Mouse (Mus musculus) forebrain, embryonic 14.5 days (tissue): Measurements from ENCODE around the gene Atp1a3. TPM values are rescaled to one million over a fixed set of nuclear protein-coding genes. Genes with fewer than 3 reads are reported as not detected.

Source experiments
- ATAC-seq: fragments of 200-750 bp; cut with Nextera tagmentation; 2 replicates; pipeline ENCODE4 v1.8.0; 2017; ENCODE audit warnings: mild to moderate bottlenecking, moderate library complexity
- DNase-seq: peaks from one replicate; pipeline ENCODE4 v3.0.0-alpha.2; 2015; ENCODE audit warnings: low spot score
- H3K27ac ChIP-seq: fragments of 300-500 bp; sonication (generic); 2 replicates; pipeline ENCODE4 v1.5.1; 2014; ENCODE audit warnings: low read depth, mild to moderate bottlenecking, control low read depth, low read length, moderate library complexity
- H3K27me3 ChIP-seq: fragments of 300-500 bp; sonication (generic); replicated peaks from 2 replicates; pipeline ENCODE4 v1.6.1; 2014; ENCODE audit warnings: low read length, control low read depth, mixed read lengths; ENCODE audit not compliant: control insufficient read depth, insufficient read depth
- H3K36me3 ChIP-seq: fragments of 300-500 bp; sonication (generic); 2 replicates; pipeline ENCODE4 v1.6.1; 2014; ENCODE audit warnings: low read length, control low read depth; ENCODE audit not compliant: control insufficient read depth, insufficient read depth
- H3K4me1 ChIP-seq: fragments of 300-500 bp; sonication (generic); 2 replicates; pipeline ENCODE4 v1.6.1; 2014; ENCODE audit warnings: antibody characterized with exemption, low read length, control low read depth; ENCODE audit not compliant: control insufficient read depth, insufficient read depth
- H3K4me2 ChIP-seq: fragments of 300-500 bp; sonication (generic); 2 replicates; pipeline ENCODE4 v1.6.1; 2014; ENCODE audit warnings: mild to moderate bottlenecking, control low read depth, low read length
- H3K4me3 ChIP-seq: fragments of 300-500 bp; sonication (generic); 2 replicates; pipeline ENCODE4 v1.5.1; 2014; ENCODE audit warnings: low read depth, low read length, control low read depth
- H3K9ac ChIP-seq: fragments of 300-500 bp; sonication (generic); 2 replicates; pipeline ENCODE4 v1.6.1; 2014; ENCODE audit warnings: mild to moderate bottlenecking, low read length, control low read depth, moderate library complexity
- H3K9me3 ChIP-seq: fragments of 300-500 bp; sonication (generic); replicated peaks from 2 replicates; pipeline ENCODE4 v1.6.1; 2016; ENCODE audit warnings: low read length, control low read depth, mixed read lengths; ENCODE audit not compliant: control insufficient read depth
- WGBS: fragments of 180-500 bp; shearing (Covaris S2); extraction: QIAGEN DNeasy Blood & Tissue Kit; methylation state at CpG from one replicate; pipeline ENCODE4 v1.1.7; 2014; 5-methylcytosine and 5-hydroxymethylcytosine counted together
- polyA plus RNA-seq: library from polyadenylated mRNA; unstranded; fragments of >200 nt; fragmentation: Nextera tagmentation; extraction: Ambion mirVana; gene quantifications from 2 replicates; pipeline ENCODE4 v1.2.1, GENCODE M21; 2014

Gene Atp1a3
- polyA plus RNA-seq, 1 experiment from 2014 or later = 122 TPM

DNA sequence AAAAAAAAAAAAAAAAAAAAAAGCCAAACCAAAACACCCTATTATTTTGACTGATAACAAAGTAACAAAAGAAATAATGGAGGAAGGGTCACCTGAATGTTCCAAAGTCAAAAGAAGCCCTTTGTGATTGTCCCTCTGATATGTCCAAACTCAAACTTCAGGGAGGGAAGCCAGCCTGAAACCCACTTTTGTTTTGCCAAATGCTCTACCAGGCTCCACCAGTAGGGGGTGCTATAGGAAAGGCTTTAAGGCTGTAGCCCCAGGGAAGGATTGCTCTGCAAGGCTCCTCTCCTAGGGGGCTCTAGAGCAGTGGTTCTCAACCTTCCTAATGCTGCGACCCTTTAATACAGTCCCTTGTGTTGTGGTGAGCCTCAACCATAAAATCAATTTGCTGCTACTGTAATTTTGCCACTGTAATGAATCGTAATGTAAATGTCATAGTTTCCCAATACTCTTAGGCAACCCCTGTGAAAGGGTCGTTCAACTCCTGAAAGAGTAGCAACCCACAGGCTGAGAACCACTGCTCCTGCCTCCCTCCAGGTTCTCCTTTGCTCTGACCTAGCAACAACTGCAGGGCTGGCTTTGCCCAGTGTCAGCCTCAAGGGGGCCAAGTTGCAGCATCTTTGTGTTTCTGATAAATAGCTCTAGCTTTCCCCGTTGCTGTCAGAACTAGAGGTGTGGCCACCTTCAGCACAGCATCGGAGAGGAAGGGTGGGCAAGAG lies 24.4 kb upstream of the Atp1a3 start:
- Histone ChIP-seq H3K36me3 (peaks cover 57% of the 10 kb centered on the region), H3K4me2 (no peak overlapping the region), H3K4me1 (no peaks in the 10 kb centered on the region), H3K4me3 (no peak overlapping the region), H3K9ac (no peak overlapping the region), H3K27me3 (no peaks in the 10 kb centered on the region), H3K27ac (no peak overlapping the region), H3K9me3 (no peaks in the 10 kb centered on the region)
- ATAC-seq (peak; percentile 60; the same call in 1 of the 2 replicates), DNase-seq (peak; percentile 88)
- WGBS = 54% methylated on average over 5 of the region's 5 CpGs

DNA sequence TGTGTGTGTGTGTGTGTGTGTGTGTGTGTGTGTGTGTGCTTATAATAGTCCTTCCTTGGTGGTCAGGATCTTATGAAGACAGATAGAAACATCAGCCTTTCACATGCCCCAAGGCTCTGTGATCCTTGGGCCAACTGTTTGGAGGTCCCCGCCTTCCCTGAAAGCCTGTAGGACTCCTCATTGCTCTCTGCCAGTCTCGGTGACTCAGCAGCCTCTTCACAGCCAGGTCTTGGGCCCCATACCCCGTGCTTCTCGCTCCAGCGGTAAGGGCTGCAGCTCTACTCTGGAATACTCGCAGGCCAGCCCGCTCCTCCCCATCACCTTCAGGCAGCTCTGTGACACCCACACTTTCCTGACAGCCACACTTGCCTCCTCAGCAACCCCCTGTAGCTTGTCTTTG lies 20.7 kb upstream of the Atp1a3 start:
- Histone ChIP-seq H3K27ac (no peak overlapping the region), H3K27me3 (no peaks in the 10 kb centered on the region), H3K36me3 (peaks cover 56% of the 10 kb centered on the region), H3K4me2 (no peak overlapping the region), H3K4me3 (no peak overlapping the region), H3K9me3 (no peaks in the 10 kb centered on the region), H3K4me1 (no peaks in the 10 kb centered on the region), H3K9ac (no peak overlapping the region)
- no peak for DNase-seq
- no peak for ATAC-seq
- WGBS = 71% methylated on average over 7 of the region's 7 CpGs

DNA sequence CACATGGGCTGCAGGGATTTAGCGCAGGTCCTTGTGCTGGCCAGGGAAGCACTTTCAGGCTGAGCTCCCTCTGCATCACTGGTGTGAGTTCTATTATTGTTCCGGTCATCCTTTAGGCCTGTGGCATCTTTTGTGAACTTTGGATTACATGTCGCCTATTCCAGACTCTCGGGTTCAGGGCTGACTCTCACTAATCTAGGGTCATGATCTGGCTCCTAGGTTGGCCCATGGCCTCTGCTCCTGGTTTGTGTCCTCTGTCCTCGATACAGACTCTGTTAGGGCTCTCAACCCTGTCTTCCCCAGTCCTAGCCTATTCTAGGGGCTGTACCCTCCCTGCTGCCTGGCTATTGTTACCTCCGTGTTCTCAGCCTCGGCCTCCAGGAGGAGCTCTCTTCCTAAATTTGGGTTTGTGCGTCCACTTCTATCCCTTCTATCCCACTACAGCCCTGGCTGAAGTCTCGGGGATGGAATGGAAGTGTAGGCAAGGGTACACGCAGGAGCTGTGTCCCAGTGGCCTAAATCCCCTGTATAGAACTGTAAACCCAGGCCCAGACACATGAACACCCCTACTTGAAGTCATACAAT lies 20.2 kb upstream of the Atp1a3 start:
- ATAC-seq (no peak), DNase-seq (no peak)
- H3K9me3 ChIP-seq = no peaks in the 10 kb centered on the region
- H3K9ac ChIP-seq = no peak overlapping the region
- H3K36me3 ChIP-seq = peaks cover 61% of the 10 kb centered on the region
- H3K27me3 ChIP-seq = no peaks in the 10 kb centered on the region
- H3K4me1 ChIP-seq = no peaks in the 10 kb centered on the region
- no peak overlapping the region for H3K27ac ChIP-seq
- no peak overlapping the region for H3K4me2 ChIP-seq
- WGBS = 57% methylated on average over 10 of the region's 10 CpGs
- no peak overlapping the region for H3K4me3 ChIP-seq

DNA sequence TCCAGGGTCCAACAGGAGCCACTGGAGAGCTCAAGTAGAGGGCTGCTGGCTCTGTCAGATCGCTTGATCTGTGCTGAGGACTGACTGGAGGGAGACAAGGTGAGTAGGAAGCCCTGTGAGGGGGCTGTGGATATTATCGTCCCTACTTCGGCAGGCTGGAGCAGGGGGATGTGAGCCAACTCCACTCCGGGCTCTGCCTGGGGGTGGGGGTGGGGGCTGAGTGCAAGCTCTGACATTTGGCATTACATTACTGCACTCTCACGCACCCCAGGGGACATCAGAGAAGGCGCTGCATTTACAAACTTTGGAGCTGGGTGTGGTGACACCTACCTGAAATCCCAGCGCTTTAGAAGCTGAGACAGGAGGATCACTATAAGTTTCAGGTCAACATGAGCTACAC lies 5.8 kb upstream of the Atp1a3 start:
- no peak overlapping the region for H3K4me3 ChIP-seq
- no peak overlapping the region for H3K27ac ChIP-seq
- no peak overlapping the region for H3K9ac ChIP-seq
- 79% methylated on average over 7 of the region's 7 CpGs for WGBS
- ATAC-seq = no peak
- no peak overlapping the region for H3K4me2 ChIP-seq
- H3K27me3 ChIP-seq = peaks cover 17% of the 10 kb centered on the region; the same call in 1 of the 2 replicates
- H3K36me3 ChIP-seq = peaks cover 44% of the 10 kb centered on the region
- no peaks in the 10 kb centered on the region for H3K9me3 ChIP-seq
- peaks cover 38% of the 10 kb centered on the region for H3K4me1 ChIP-seq
- no peak for DNase-seq

DNA sequence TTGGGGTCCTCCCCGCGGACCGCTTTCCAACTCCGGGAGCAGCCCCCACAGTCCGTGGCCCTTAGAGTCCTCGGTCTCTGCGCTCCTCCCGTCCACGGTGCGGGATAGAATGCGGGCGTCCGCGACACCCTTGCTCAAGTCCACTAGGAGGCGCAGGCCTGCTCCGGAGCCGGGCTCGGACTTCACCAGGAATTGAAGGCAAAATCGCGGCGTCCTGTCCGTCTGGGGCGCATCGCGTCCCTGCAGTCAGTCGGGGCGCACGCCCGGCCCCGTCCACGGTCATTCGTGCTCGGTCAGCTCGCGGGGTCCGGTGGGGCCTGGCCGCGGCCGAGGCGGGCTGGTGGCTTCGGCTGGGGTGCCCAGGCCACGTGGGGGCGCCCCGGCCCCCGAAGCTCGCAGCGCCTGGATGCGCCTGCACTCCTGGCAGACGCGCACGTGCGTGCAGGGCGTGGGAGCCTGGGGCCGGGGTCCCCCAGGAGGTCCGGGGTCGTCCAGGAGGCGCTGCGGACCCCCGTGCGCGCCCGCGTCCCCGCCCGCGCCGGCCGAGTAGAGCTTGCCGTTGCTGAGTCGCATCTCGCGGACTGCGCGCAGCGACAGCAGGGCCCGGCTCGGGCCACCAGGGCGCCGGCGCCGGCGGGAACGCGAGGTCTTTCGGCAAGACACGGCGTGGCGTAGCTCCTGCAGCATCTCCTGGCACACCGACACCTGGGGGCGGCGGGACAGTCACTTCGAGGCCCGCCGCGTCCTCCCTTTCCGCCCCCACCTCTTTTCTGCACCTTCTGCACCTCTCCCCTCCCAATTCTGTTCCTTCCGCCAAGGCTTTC lies 4.5 kb upstream of the Atp1a3 start:
- peak overlapping the region; percentile 66 for H3K4me2 ChIP-seq
- H3K9ac ChIP-seq = peak overlapping the region; percentile 55
- H3K9me3 ChIP-seq = no peaks in the 10 kb centered on the region
- peaks cover 43% of the 10 kb centered on the region for H3K4me1 ChIP-seq
- H3K4me3 ChIP-seq = peak overlapping the region; percentile 25
- peak overlapping the region; percentile 93; the same call in 1 of the 2 replicates for H3K27ac ChIP-seq
- ATAC-seq (0 out of 2 replicates have a peak, but pooled peaks have one; percentile 4), DNase-seq (peak; percentile 67)
- WGBS = 2% methylated on average over 90 of the region's 97 CpGs
- H3K27me3 ChIP-seq = peaks cover 17% of the 10 kb centered on the region; the same call in 1 of the 2 replicates
- peaks cover 33% of the 10 kb centered on the region for H3K36me3 ChIP-seq

DNA sequence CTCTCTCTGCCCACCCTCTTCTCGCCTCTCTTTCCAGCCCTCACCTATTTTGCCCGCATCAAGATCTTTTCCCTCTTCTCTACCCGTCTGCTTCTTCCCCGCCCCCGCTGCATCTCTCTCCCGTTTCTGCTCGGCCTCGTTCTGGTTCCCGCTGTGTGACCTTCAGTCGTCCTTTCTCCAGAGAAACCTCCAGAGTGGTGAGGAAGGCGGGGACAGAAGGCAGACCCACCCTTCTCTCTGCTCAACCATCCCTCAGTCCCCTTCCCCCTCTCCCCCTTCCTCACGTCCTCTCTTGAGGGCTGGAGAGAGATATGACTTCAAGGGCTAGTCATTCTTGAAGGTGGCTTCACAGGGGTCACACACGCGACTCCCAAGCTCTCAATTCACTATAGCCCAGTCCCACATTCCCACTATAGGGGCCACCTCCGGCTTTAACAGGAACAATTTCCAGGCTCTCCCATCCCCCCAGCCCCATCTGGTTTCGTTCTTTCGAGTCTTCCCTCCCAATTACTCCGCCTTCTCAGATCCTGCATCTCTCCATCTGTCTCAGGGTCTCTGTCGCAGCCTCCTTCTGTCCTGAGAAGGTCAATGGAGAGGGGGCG lies 3.4 kb upstream of the Atp1a3 start:
- peaks cover 17% of the 10 kb centered on the region; the same call in 1 of the 2 replicates for H3K27me3 ChIP-seq
- peak overlapping the region; percentile 66 for H3K4me2 ChIP-seq
- H3K9me3 ChIP-seq = no peaks in the 10 kb centered on the region
- peak; percentile 80 for DNase-seq
- H3K4me3 ChIP-seq = peak overlapping the region; percentile 22
- peaks cover 22% of the 10 kb centered on the region for H3K36me3 ChIP-seq
- WGBS = 7% methylated on average over 20 of the region's 20 CpGs
- H3K9ac ChIP-seq = peak overlapping the region; percentile 64
- H3K4me1 ChIP-seq = peaks cover 43% of the 10 kb centered on the region
- ATAC-seq = peak; percentile 22
- H3K27ac ChIP-seq = peak overlapping the region; percentile 93

DNA sequence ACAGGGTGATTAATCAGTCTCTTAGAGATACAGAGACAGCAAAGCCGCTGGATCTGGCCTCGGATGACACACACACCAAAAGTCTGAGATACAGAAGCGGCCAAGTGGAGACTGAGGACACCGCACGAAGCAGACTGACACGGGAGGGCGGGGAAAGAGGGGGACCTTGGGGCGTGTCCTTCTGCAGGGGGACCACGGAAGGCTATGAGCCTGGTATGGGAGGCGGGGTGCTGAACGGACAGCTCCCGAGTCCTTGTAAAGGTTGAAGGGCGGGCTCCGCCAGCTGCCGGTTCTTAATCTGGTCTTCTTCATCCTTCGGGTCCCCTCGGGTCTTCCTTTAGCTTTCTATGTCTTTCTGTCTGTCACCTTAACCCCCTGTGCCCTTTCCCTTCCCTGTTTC lies 2.9 kb upstream of the Atp1a3 start:
- DNase-seq (peak; percentile 65), ATAC-seq (no peak)
- peak overlapping the region; percentile 22 for H3K4me3 ChIP-seq
- H3K9me3 ChIP-seq = no peaks in the 10 kb centered on the region
- peak overlapping the region; percentile 64 for H3K9ac ChIP-seq
- peaks cover 48% of the 10 kb centered on the region for H3K4me1 ChIP-seq
- H3K36me3 ChIP-seq = peaks cover 16% of the 10 kb centered on the region
- peak overlapping the region; percentile 93 for H3K27ac ChIP-seq
- WGBS = under 1% methylated on average over 14 of the region's 17 CpGs
- peak overlapping the region; percentile 66 for H3K4me2 ChIP-seq
- peaks cover 17% of the 10 kb centered on the region; the same call in 1 of the 2 replicates for H3K27me3 ChIP-seq

DNA sequence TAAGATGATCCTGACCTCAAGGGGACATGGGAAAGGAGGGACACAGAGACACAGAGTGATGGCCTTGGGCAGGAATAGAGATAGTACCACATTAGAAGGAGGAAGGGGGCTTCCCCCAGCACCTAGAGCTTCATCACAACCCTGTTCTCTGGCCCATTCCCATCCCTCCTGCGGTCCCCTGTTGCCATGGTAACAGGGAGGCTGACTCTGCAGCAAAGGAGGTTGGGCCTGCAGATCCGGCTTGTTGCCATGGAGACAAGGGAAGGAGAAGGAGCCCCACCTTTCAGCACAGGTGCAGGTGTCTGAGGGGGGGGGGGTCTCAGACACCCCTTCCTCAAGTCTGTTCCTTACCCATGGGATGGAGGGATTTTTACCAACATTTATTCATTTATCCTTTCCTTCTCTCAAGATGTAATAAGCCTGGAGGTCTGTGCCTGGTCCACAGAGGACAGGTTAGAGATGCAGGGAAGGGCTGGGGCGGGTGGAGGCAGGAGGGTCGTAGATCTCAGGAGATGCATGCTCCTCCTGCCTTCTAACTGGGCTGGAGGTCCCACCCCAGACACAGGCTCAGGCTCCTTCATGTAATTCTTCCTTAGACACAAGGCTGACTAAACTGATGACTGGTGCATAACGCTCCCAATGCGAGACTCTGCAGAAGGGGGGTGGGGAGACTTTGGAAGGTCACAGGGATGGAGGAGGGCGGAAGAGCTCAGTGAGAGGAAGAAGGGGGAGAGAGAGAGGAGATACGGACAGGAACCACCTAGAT lies 2.0 kb upstream of the Atp1a3 start:
- Histone ChIP-seq H3K4me2 (peak overlapping the region; percentile 66), H3K4me1 (peaks cover 56% of the 10 kb centered on the region), H3K27ac (peak overlapping the region; percentile 93), H3K36me3 (peaks cover 9% of the 10 kb centered on the region; the same call in 1 of the 2 replicates), H3K4me3 (peak overlapping the region; percentile 22; the same call in 1 of the 2 replicates), H3K9me3 (no peaks in the 10 kb centered on the region), H3K9ac (peak overlapping the region; percentile 64), H3K27me3 (peaks cover 17% of the 10 kb centered on the region; the same call in 1 of the 2 replicates)
- 8% methylated on average over 8 of the region's 8 CpGs for WGBS
- peak; percentile 95 for DNase-seq
- ATAC-seq = peak; percentile 40
